Mouse (Mus musculus) midbrain, embryonic 14.5 days (tissue): ENCODE measurements around the gene Misp. TPM values are rescaled to one million over a fixed set of nuclear protein-coding genes. Genes with fewer than 3 reads are reported as not detected.

Experiments used
- ATAC-seq: fragments of 200-750 bp; cut with Nextera tagmentation; 2 replicates; pipeline ENCODE4 v1.8.0; 2017; ENCODE audit warnings: moderate number of reproducible peaks, moderate library complexity; ENCODE audit not compliant: low FRiP score, low TSS enrichment
- DNase-seq: peaks from one replicate; pipeline ENCODE4 v3.0.0-alpha.2; 2015
- H3K27ac ChIP-seq: fragments of 300-500 bp; sonication (generic); replicated peaks from 2 replicates; pipeline ENCODE4 v1.5.1; 2014; ENCODE audit warnings: mild to moderate bottlenecking, low read depth, low read length, moderate library complexity
- H3K27me3 ChIP-seq: fragments of 300-500 bp; sonication (generic); 2 replicates; pipeline ENCODE4 v1.6.1; 2014; ENCODE audit warnings: low read length, control low read depth, mixed read lengths; ENCODE audit not compliant: control insufficient read depth, insufficient read depth
- H3K36me3 ChIP-seq: fragments of 300-500 bp; sonication (generic); 2 replicates; pipeline ENCODE4 v1.6.1; 2014; ENCODE audit warnings: low read length, control low read depth; ENCODE audit not compliant: control insufficient read depth, insufficient read depth
- H3K4me1 ChIP-seq: fragments of 300-500 bp; sonication (generic); 2 replicates; pipeline ENCODE4 v1.6.1; 2014; ENCODE audit warnings: mild to moderate bottlenecking, antibody characterized with exemption, low read length, control low read depth; ENCODE audit not compliant: control insufficient read depth, insufficient read depth
- H3K4me2 ChIP-seq: fragments of 300-500 bp; sonication (generic); 2 replicates; pipeline ENCODE4 v1.6.1; 2014; ENCODE audit warnings: mild to moderate bottlenecking, low read length, moderate library complexity
- H3K4me3 ChIP-seq: fragments of 300-500 bp; sonication (generic); replicated peaks from 2 replicates; pipeline ENCODE4 v1.5.1; 2014; ENCODE audit warnings: low read depth, low read length
- H3K9ac ChIP-seq: fragments of 300-500 bp; sonication (generic); replicated peaks from 2 replicates; pipeline ENCODE4 v1.6.1; 2014; ENCODE audit warnings: mild to moderate bottlenecking, low read length, moderate library complexity
- H3K9me3 ChIP-seq: fragments of 300-500 bp; sonication (generic); 2 replicates; pipeline ENCODE4 v1.6.1; 2016; ENCODE audit warnings: low read length, control low read depth, mixed read lengths; ENCODE audit not compliant: control insufficient read depth
- WGBS: fragments of 180-500 bp; shearing (Covaris S2); extraction: QIAGEN DNeasy Blood & Tissue Kit; methylation state at CpG from one replicate; pipeline ENCODE4 v1.1.7; 2014; 5-methylcytosine and 5-hydroxymethylcytosine counted together
- polyA plus RNA-seq: library from polyadenylated mRNA; unstranded; fragments of >200 nt; fragmentation: Nextera tagmentation; extraction: Ambion mirVana; gene quantifications from 2 replicates; pipeline ENCODE4 v1.2.1, GENCODE M21; 2014

The Misp gene
- polyA plus RNA-seq, 1 experiment from 2014 or later = 0.45 TPM

- Histone ChIP-seq H3K4me2 (no peak overlapping the region), H3K9ac (no peak overlapping the region), H3K27me3 (no peaks in the 10 kb centered on the region), H3K36me3 (no peaks in the 10 kb centered on the region), H3K9me3 (no peaks in the 10 kb centered on the region), H3K4me1 (peaks cover 17% of the 10 kb centered on the region), H3K27ac (no peak overlapping the region), H3K4me3 (no peak overlapping the region)
- WGBS = 89% methylated on average over 3 of the region's 3 CpGs
- no peak for ATAC-seq
- DNase-seq = no peak
Measured at GRCm38 (mm10) chr10:79840091-79840490, 19.3 kb downstream of the Misp start.

DNA sequence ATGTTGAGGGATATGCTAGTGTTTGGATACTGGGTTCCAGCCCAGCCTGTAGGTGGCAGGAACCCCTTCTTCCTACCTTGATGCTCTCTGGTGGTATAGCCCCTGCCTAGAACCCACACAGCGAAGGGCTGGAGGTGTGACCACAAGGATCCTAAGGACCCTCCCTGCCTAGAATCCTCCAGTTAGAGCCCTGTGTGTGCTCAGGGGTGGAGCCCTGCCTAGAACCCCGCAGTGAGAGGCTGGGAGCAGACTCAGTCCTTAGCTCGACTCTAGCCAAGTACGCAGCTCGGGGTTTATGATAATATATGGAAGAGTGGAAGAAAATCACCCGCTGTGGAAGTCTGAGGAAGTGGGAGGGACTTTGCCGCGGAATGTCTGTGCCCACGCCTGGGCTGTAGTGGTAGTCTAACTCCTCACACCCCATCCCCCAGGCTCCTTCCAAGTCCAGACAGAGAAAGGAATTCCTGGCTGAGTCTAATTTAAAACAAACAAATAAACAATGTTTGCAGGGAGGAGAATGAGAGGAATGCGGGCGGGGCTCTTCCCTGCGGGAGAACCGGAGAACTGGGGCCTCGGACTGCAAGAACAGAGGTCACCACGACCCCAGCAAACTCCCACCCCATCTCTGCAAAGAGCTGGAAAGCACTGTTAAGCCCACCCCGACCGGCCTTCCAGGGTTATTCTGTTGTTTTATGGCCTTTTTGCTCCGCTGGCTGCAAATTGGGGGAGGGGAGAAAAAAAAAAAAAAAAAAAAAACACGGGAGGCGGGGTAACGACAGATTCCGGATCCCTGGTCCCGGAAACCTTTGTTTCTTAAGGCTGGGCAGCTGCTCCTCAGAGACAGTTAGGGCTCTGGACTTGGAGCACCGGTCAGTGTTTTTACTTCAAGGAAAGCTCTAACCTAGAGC lies 20.1 kb downstream of the Misp start:
- Histone ChIP-seq H3K9me3 (no peaks in the 10 kb centered on the region), H3K4me2 (peak overlapping the region; percentile 53), H3K27me3 (no peaks in the 10 kb centered on the region), H3K4me3 (peak overlapping the region; percentile 22), H3K36me3 (no peaks in the 10 kb centered on the region), H3K27ac (peak overlapping the region; percentile 42), H3K4me1 (peaks cover 17% of the 10 kb centered on the region), H3K9ac (peak overlapping the region; percentile 29; the same call in 1 of the 2 replicates)
- under 1% methylated on average over 24 of the region's 24 CpGs for WGBS
- peak; percentile 71 for DNase-seq
- ATAC-seq = peak; percentile 63; the same call in 1 of the 2 replicates

DNA sequence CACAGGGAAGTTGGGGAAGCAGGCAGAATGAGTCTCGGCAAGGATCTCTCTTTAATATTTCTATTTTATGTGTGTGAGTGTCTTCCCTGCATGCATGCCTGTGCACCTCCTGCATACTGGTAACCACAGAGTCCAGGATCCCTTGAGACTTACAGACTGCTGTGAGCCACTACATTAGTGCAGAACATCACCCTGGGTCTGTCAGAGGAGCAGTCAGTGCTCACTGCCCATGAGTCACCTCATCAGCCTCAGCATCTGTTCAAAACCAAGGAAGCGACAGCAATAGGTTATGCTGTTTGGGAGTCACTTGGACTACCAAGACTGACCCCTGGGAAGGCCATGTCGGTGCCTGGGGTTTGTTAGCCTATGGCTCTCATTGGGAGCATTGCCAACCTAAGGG lies 21.5 kb downstream of the Misp start:
- 73% methylated on average over 3 of the region's 3 CpGs for WGBS
- no peaks in the 10 kb centered on the region for H3K9me3 ChIP-seq
- no peak overlapping the region for H3K4me2 ChIP-seq
- no peak for ATAC-seq
- no peak overlapping the region for H3K27ac ChIP-seq
- no peak for DNase-seq
- H3K36me3 ChIP-seq = no peaks in the 10 kb centered on the region
- no peak overlapping the region for H3K4me3 ChIP-seq
- no peak overlapping the region for H3K9ac ChIP-seq
- H3K27me3 ChIP-seq = no peaks in the 10 kb centered on the region
- peaks cover 17% of the 10 kb centered on the region for H3K4me1 ChIP-seq

- Histone ChIP-seq H3K27me3 (no peaks in the 10 kb centered on the region), H3K36me3 (no peaks in the 10 kb centered on the region), H3K4me1 (peaks cover 17% of the 10 kb centered on the region), H3K27ac (no peak overlapping the region), H3K9ac (no peak overlapping the region), H3K9me3 (no peaks in the 10 kb centered on the region), H3K4me2 (no peak overlapping the region), H3K4me3 (no peak overlapping the region)
- ATAC-seq (no peak), DNase-seq (peak; percentile 64)
- 63% methylated on average over 6 of the region's 6 CpGs for WGBS
Measured at GRCm38 (mm10) chr10:79843476-79843875, 22.7 kb downstream of the Misp start.

DNA sequence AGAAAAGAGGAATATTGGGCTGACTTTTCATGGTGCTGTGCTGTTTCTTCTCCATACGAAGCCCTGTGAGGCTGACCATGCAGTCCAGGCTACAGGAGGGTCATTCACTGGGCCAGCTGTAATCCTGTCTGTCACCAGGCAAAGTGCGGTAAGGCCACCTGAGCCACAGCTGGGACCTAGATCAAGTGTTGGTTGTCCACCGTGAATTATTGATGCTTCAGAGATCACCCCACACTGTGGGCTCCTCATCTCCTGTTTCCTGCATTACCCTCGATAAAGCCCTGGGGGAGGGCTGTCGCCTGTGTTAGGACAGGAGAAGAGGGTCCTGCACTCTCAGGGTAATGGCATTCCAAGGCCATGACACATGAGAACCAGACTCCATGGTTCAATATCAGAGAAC lies 25.8 kb downstream of the Misp start:
- DNase-seq (no peak), ATAC-seq (no peak)
- H3K36me3 ChIP-seq = no peaks in the 10 kb centered on the region
- no peaks in the 10 kb centered on the region for H3K9me3 ChIP-seq
- H3K4me1 ChIP-seq = peaks cover 12% of the 10 kb centered on the region
- 67% methylated on average over 5 of the region's 5 CpGs for WGBS
- H3K4me2 ChIP-seq = no peak overlapping the region
- no peaks in the 10 kb centered on the region for H3K27me3 ChIP-seq
- H3K27ac ChIP-seq = no peak overlapping the region
- H3K4me3 ChIP-seq = no peak overlapping the region
- H3K9ac ChIP-seq = no peak overlapping the region

GRCm38 (mm10) chr10:79849941-79850628 lies 29.3 kb downstream of the Misp start:
- Histone ChIP-seq H3K36me3 (no peaks in the 10 kb centered on the region), H3K4me1 (peaks cover 26% of the 10 kb centered on the region), H3K27ac (no peak overlapping the region), H3K9ac (no peak overlapping the region), H3K9me3 (no peaks in the 10 kb centered on the region), H3K27me3 (no peaks in the 10 kb centered on the region), H3K4me3 (no peak overlapping the region), H3K4me2 (no peak overlapping the region)
- WGBS = 88% methylated on average over 8 of the region's 8 CpGs
- ATAC-seq (no peak), DNase-seq (no peak)

DNA sequence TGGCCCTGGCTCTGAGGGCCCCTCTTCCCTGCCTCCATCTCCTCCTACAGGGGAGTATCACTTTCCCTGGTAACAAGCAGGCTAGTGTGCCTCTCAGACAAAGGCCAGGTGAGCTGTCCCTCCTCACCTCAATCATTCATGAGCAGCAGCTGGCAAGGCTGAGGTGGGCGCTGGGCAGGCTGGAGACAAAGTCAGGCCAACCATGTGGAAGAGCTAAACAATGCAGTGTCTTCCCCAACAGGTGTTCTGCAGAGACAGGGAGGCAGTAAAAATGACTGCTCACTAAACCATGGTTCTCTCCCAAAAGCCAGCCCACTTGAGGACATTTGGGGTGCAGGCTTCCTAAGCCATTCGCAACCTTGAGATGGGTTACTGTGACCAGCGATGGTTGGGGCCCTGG lies 30.9 kb downstream of the Misp start:
- Histone ChIP-seq H3K4me1 (peaks cover 37% of the 10 kb centered on the region), H3K9me3 (no peaks in the 10 kb centered on the region), H3K4me3 (no peak overlapping the region), H3K4me2 (peak overlapping the region; percentile 90), H3K9ac (0 out of 2 replicates have a peak overlapping the region, but pooled peaks have one; percentile 74), H3K27me3 (no peaks in the 10 kb centered on the region), H3K36me3 (peaks cover under 1% of the 10 kb centered on the region), H3K27ac (peak overlapping the region; percentile 100)
- DNase-seq (no peak), ATAC-seq (no peak)
- 90% methylated on average over 3 of the region's 3 CpGs for WGBS

GRCm38 (mm10) chr10:79852107-79852789 lies 31.5 kb downstream of the Misp start:
- DNase-seq (no peak), ATAC-seq (no peak)
- H3K4me2 ChIP-seq = peak overlapping the region; percentile 90
- peaks cover 43% of the 10 kb centered on the region for H3K4me1 ChIP-seq
- H3K27me3 ChIP-seq = no peaks in the 10 kb centered on the region
- peaks cover 7% of the 10 kb centered on the region for H3K36me3 ChIP-seq
- 59% methylated on average over 9 of the region's 9 CpGs for WGBS
- peak overlapping the region; percentile 74 for H3K9ac ChIP-seq
- peak overlapping the region; percentile 98; the same call in 1 of the 2 replicates for H3K4me3 ChIP-seq
- no peaks in the 10 kb centered on the region for H3K9me3 ChIP-seq
- H3K27ac ChIP-seq = peak overlapping the region; percentile 100
